Mouse (Mus musculus): ENCODE data around the gene Gm4981.
"Not testable (repeated sequence)": the region's sequence is repeated elsewhere in the genome, so short reads cannot be mapped to it uniquely, and the experiment has no call there.

The Gm4981 gene

DNA sequence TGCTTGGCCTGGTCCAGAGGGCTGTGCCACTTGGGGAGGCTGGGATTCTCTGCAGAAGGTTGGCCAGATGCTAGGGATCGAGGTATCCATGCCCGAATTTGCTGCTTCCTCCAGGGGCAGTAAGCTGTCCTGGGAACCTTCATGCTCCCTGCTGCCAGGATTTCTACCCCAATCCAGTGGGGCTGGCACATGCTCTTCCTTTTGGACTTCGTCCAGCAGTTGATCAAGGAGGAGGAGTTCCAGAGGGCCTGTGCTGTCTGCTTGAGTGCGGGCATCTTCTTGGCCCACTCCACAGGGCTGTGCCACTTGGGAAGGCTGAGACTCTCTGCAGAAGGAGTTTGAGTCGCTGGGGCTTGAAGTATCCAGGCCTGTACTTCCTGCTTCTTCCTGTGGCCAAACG lies 13.3 kb downstream of the Gm4981 start:
- not testable (repeated sequence) for DNase-seq (ENCODE audit: low spot score)

GRCm38 (mm10) chr10:58221571-58221970 lies 14.9 kb downstream of the Gm4981 start:
- DNase-seq (ENCODE audit: low spot score) = not testable (repeated sequence)

DNA sequence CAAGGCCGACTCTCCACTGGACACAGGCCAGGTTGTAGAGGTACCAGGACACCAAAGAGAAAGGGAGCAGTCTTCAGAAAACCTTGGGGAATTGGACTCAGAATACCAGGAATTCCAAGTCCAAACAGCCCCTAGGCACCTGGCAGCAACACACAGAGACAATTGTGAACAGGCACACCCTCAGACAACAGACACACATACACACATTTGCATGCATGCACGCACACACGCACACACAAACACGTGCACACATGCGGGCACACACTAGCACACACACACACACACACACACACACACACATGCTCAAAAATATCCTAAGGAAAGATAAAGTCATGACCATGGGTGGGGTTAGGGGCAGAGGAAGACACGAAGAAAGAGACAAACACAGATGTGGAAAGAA lies 15.8 kb downstream of the Gm4981 start:
- DNase-seq (ENCODE audit: low spot score) = no peak

- no peak for DNase-seq (ENCODE audit: low spot score)
Measured at GRCm38 (mm10) chr10:58217366-58217765, 19.1 kb downstream of the Gm4981 start.

GRCm38 (mm10) chr10:58215353-58215752 lies 21.1 kb downstream of the Gm4981 start:
- no peak for DNase-seq (ENCODE audit: low spot score)

GRCm38 (mm10) chr10:58214934-58215333 lies 21.6 kb downstream of the Gm4981 start:
- no peak for DNase-seq (ENCODE audit: low spot score)

- no peak for DNase-seq (ENCODE audit: low spot score)
Measured at GRCm38 (mm10) chr10:58214497-58214896, 22.0 kb downstream of the Gm4981 start.

DNA sequence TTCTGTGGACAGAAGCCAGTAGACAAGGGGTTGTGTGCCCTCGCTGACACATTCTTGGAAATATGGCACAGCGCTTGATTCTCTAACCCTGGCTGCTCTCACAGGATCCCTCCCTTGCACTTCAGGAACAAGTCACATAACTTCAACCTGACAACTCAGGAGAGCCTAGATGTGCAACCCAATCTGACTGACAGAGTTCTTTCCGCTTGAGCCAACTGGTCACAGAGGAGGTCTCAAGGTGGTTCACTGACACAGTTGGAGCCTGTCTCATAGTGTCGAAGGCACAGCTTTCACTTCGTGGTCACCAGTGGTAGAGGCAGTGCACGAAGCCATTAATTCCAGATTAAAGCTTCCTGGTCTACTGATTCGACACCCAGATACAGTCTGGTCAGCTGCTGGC lies 24.3 kb downstream of the Gm4981 start:
- no peak for DNase-seq (ENCODE audit: low spot score)

DNA sequence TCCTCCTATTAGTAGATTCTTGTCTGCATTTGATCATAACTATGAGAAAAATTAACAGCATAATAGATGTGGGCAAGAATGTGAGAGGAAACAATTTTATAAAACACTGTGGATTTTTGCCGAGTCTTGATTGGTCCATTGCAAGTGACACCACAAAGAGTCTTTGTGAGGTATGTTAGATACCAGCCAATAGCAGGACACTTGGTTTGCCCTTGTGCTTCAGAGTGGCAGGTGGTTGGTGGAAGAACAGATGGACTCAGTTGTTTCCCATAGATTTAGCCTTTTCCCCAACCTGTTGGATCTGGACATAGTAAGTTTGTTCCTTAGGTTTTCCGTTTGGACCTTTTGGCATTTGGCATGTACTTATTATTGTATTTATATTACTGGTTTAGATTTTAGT lies 25.3 kb downstream of the Gm4981 start:
- DNase-seq (ENCODE audit: low spot score) = no peak

DNA sequence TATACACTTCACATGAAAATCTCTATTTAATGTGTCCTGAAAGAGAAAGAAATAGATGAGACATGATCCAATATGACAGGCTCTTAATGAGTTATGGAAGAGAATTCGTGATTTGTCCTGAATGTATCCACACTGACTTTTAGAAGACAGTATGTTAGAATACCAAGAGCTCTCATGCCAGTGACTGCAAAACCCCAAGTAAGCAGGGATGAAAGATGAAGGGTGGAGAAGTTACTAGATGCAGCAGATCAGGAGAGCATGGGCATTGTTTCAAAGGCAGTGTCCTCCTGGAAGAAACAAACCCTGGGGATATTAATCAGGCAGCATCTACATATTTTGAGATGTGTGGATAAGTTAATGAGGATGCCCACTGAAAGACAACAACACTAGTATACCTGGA lies 26.0 kb downstream of the Gm4981 start:
- no peak for DNase-seq (ENCODE audit: low spot score)

- no peak for DNase-seq (ENCODE audit: low spot score)
Measured at GRCm38 (mm10) chr10:58209710-58210467, 26.6 kb downstream of the Gm4981 start.

GRCm38 (mm10) chr10:58206639-58207404 lies 29.7 kb downstream of the Gm4981 start:
- DNase-seq (ENCODE audit: low spot score) = no peak

DNA sequence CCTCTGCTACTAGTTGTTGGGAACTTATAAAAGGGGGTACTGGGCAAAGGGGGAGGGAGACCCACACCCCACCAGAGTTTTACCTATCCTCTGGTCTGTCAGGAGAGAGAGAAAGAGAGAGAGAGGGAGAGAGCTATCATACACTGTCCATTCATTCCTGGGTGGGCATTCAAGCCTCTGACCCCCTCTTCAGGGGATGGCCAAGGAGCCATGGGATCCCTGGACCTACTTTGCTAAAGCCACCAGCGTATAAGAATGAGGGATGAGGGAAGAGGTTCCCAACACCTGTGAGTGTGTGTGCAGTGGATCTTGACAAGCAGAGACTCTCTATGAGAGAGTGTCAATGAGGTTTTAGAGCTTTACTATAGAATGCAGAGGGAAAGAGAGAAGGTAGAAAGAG lies 30.5 kb downstream of the Gm4981 start:
- DNase-seq (ENCODE audit: low spot score) = no peak

Measured in c-Kit-positive CD71-positive TER-119-positive erythroid progenitor cells, embryonic 14.5 days (primary cell).